Mouse (Mus musculus): ENCODE data around the gene Por. TPM values are rescaled to one million over a fixed set of nuclear protein-coding genes. Genes with fewer than 3 reads are reported as not detected.

The Por gene
- polyA plus RNA-seq, 1 experiment = 145 TPM

GRCm38 (mm10) chr5:135678481-135678880 is 8.6 kb downstream of the Por start:
- DNase-seq (ENCODE audit: low read depth) = no peak
- TF ChIP-seq CTCF (IDR thresholded peaks at IDR 0.05; ENCODE audit: borderline replicate concordance, extremely low read depth, insufficient read depth, insufficient read length) (no peak), POLR2A (IDR thresholded peaks at IDR 0.05; ENCODE audit: borderline replicate concordance, extremely low read depth, insufficient read depth, insufficient read length, poor library complexity, severe bottlenecking) (no peak)

GRCm38 (mm10) chr5:135680967-135681545 is 11.2 kb downstream of the Por start:
- TF ChIP-seq POLR2A (IDR thresholded peaks at IDR 0.05; ENCODE audit: borderline replicate concordance, extremely low read depth, insufficient read depth, insufficient read length, poor library complexity, severe bottlenecking) = no peak
- TF ChIP-seq CTCF (IDR thresholded peaks at IDR 0.05; ENCODE audit: borderline replicate concordance, extremely low read depth, insufficient read depth, insufficient read length) = no peak
- DNase-seq (ENCODE audit: low read depth) = no peak

- no peak for TF ChIP-seq CTCF (IDR thresholded peaks at IDR 0.05; ENCODE audit: borderline replicate concordance, extremely low read depth, insufficient read depth, insufficient read length)
- TF ChIP-seq POLR2A (IDR thresholded peaks at IDR 0.05; ENCODE audit: borderline replicate concordance, extremely low read depth, insufficient read depth, insufficient read length, poor library complexity, severe bottlenecking) = no peak
- DNase-seq (ENCODE audit: low read depth) = no peak
These were observed 12.2 kb downstream of the Por start for GRCm38 (mm10) chr5:135682009-135682408.

- TF ChIP-seq CTCF (IDR thresholded peaks at IDR 0.05; ENCODE audit: borderline replicate concordance, extremely low read depth, insufficient read depth, insufficient read length) (no peak), POLR2A (IDR thresholded peaks at IDR 0.05; ENCODE audit: borderline replicate concordance, extremely low read depth, insufficient read depth, insufficient read length, poor library complexity, severe bottlenecking) (no peak)
- DNase-seq (ENCODE audit: low read depth) = no peak
These were observed 13.2 kb downstream of the Por start for GRCm38 (mm10) chr5:135682942-135683570.

- DNase-seq (ENCODE audit: low read depth) = no peak
- TF ChIP-seq CTCF (IDR thresholded peaks at IDR 0.05; ENCODE audit: borderline replicate concordance, extremely low read depth, insufficient read depth, insufficient read length) (no peak), POLR2A (IDR thresholded peaks at IDR 0.05; ENCODE audit: borderline replicate concordance, extremely low read depth, insufficient read depth, insufficient read length, poor library complexity, severe bottlenecking) (no peak)
These were observed 20.6 kb downstream of the Por start for GRCm38 (mm10) chr5:135690401-135690800.

GRCm38 (mm10) chr5:135691266-135691665 is 21.4 kb downstream of the Por start:
- DNase-seq (ENCODE audit: low read depth) = no peak
- TF ChIP-seq CTCF (IDR thresholded peaks at IDR 0.05; ENCODE audit: borderline replicate concordance, extremely low read depth, insufficient read depth, insufficient read length) = no peak
- no peak for TF ChIP-seq POLR2A (IDR thresholded peaks at IDR 0.05; ENCODE audit: borderline replicate concordance, extremely low read depth, insufficient read depth, insufficient read length, poor library complexity, severe bottlenecking)

- DNase-seq (ENCODE audit: low read depth) = no peak
These were observed 23.5 kb downstream of the Por start for GRCm38 (mm10) chr5:135693281-135693853.

GRCm38 (mm10) chr5:135695277-135695721 is 25.5 kb downstream of the Por start:
- TF ChIP-seq CTCF (IDR thresholded peaks at IDR 0.05; ENCODE audit: borderline replicate concordance, extremely low read depth, insufficient read depth, insufficient read length) = no peak
- no peak for TF ChIP-seq POLR2A (IDR thresholded peaks at IDR 0.05; ENCODE audit: borderline replicate concordance, extremely low read depth, insufficient read depth, insufficient read length, poor library complexity, severe bottlenecking)
- no peak for DNase-seq (ENCODE audit: low read depth)

More at GRCm38 (mm10) chr5:135693281-135693853, 23.5 kb downstream of the Por start:
- TF ChIP-seq POLR2A (IDR thresholded peaks at IDR 0.05; ENCODE audit: borderline replicate concordance, extremely low read depth, insufficient read depth, insufficient read length, poor library complexity, severe bottlenecking) (no peak), CTCF (IDR thresholded peaks at IDR 0.05; ENCODE audit: borderline replicate concordance, extremely low read depth, insufficient read depth, insufficient read length) (no peak)

- no peak for TF ChIP-seq POLR2A (IDR thresholded peaks at IDR 0.05; ENCODE audit: borderline replicate concordance, extremely low read depth, insufficient read depth, insufficient read length, poor library complexity, severe bottlenecking)
- TF ChIP-seq CTCF (IDR thresholded peaks at IDR 0.05; ENCODE audit: borderline replicate concordance, extremely low read depth, insufficient read depth, insufficient read length) = no peak
- DNase-seq (ENCODE audit: low read depth) = no peak
These were observed 27.9 kb downstream of the Por start for GRCm38 (mm10) chr5:135697711-135698111.

GRCm38 (mm10) chr5:135701601-135702000 is 31.8 kb downstream of the Por start:
- TF ChIP-seq CTCF (IDR thresholded peaks at IDR 0.05; ENCODE audit: borderline replicate concordance, extremely low read depth, insufficient read depth, insufficient read length) (no peak), POLR2A (IDR thresholded peaks at IDR 0.05; ENCODE audit: borderline replicate concordance, extremely low read depth, insufficient read depth, insufficient read length, poor library complexity, severe bottlenecking) (no peak)
- DNase-seq (ENCODE audit: low read depth) = no peak

- no peak for DNase-seq (ENCODE audit: low read depth)
- no peak for TF ChIP-seq POLR2A (IDR thresholded peaks at IDR 0.05; ENCODE audit: borderline replicate concordance, extremely low read depth, insufficient read depth, insufficient read length, poor library complexity, severe bottlenecking)
- TF ChIP-seq CTCF (IDR thresholded peaks at IDR 0.05; ENCODE audit: borderline replicate concordance, extremely low read depth, insufficient read depth, insufficient read length) = no peak
These were observed 32.4 kb downstream of the Por start for GRCm38 (mm10) chr5:135702190-135702589.
